Mouse (Mus musculus): ENCODE measurements around the gene Cnpy2.
"Not testable (repeated sequence)": the region's sequence is repeated elsewhere in the genome, so short reads cannot be mapped to it uniquely, and the experiment has no call there.

Gene Cnpy2

GRCm38 (mm10) chr10:128322141-128323108, at the start of gene Cnpy2:
TSS of gene Cnpy2 (plus strand) at chr10:128322459.
- peak; percentile 65 to 86 for DNase-seq (ENCODE audit: low spot score in 2 of 2)

- not testable (repeated sequence) for DNase-seq (ENCODE audit: low spot score in 2 of 2)
These were observed 49.3 kb upstream of the Cnpy2 start for GRCm38 (mm10) chr10:128272819-128273439.

- not testable (repeated sequence) for DNase-seq (ENCODE audit: low spot score in 2 of 2)
These were observed 46.9 kb upstream of the Cnpy2 start for GRCm38 (mm10) chr10:128275374-128275773.

GRCm38 (mm10) chr10:128278158-128278557, 44.1 kb upstream of the Cnpy2 start:
- no peak for DNase-seq (ENCODE audit: low spot score in 2 of 2)

GRCm38 (mm10) chr10:128280943-128281342, 41.3 kb upstream of the Cnpy2 start:
- no peak for DNase-seq (ENCODE audit: low spot score in 2 of 2)

- DNase-seq (ENCODE audit: low spot score in 2 of 2) = no peak
These were observed 40.6 kb upstream of the Cnpy2 start for GRCm38 (mm10) chr10:128281682-128282081.

- DNase-seq (ENCODE audit: low spot score in 2 of 2) = no peak
These were observed 39.3 kb upstream of the Cnpy2 start for GRCm38 (mm10) chr10:128282886-128283450.

GRCm38 (mm10) chr10:128283604-128284579, 38.4 kb upstream of the Cnpy2 start:
- DNase-seq (ENCODE audit: low spot score in 2 of 2) = peak in 1 of 2 experiments; percentile 49

- not testable (repeated sequence) for DNase-seq (ENCODE audit: low spot score in 2 of 2)
These were observed 31.7 kb upstream of the Cnpy2 start for GRCm38 (mm10) chr10:128290594-128290993.

- no peak for DNase-seq (ENCODE audit: low spot score in 2 of 2)
These were observed 25.7 kb upstream of the Cnpy2 start for GRCm38 (mm10) chr10:128296370-128297090.

- DNase-seq (ENCODE audit: low spot score in 2 of 2) = no peak
These were observed 25.0 kb upstream of the Cnpy2 start for GRCm38 (mm10) chr10:128297221-128297620.

GRCm38 (mm10) chr10:128297622-128298021, 24.6 kb upstream of the Cnpy2 start:
- no peak for DNase-seq (ENCODE audit: low spot score in 2 of 2)

GRCm38 (mm10) chr10:128298243-128298642, 24.0 kb upstream of the Cnpy2 start:
- no peak for DNase-seq (ENCODE audit: low spot score in 2 of 2)

- no peak for DNase-seq (ENCODE audit: low spot score in 2 of 2)
These were observed 23.5 kb upstream of the Cnpy2 start, which contains the start of gene Il23a for GRCm38 (mm10) chr10:128298702-128299171. TSS of gene Il23a (minus strand) at chr10:128298752.

GRCm38 (mm10) chr10:128302357-128302756, 19.9 kb upstream of the Cnpy2 start:
- DNase-seq (ENCODE audit: low spot score in 2 of 2) = no peak

- DNase-seq (ENCODE audit: low spot score in 2 of 2) = no peak
These were observed 19.5 kb upstream of the Cnpy2 start for GRCm38 (mm10) chr10:128302785-128303125.

GRCm38 (mm10) chr10:128303126-128304021, 18.9 kb upstream of the Cnpy2 start, which contains the start of gene Pan2:
TSS of gene Pan2 (plus strand) at chr10:128303335.
- peak; percentile 99 to 100 for DNase-seq (ENCODE audit: low spot score in 2 of 2)

GRCm38 (mm10) chr10:128309654-128310053, 12.6 kb upstream of the Cnpy2 start:
- no peak for DNase-seq (ENCODE audit: low spot score in 2 of 2)

- DNase-seq (ENCODE audit: low spot score in 2 of 2) = no peak
These were observed 12.1 kb upstream of the Cnpy2 start for GRCm38 (mm10) chr10:128310177-128310576.
